30 mouse cellular contexts compared by ENCODE assay signal in the genomic region with DNA sequence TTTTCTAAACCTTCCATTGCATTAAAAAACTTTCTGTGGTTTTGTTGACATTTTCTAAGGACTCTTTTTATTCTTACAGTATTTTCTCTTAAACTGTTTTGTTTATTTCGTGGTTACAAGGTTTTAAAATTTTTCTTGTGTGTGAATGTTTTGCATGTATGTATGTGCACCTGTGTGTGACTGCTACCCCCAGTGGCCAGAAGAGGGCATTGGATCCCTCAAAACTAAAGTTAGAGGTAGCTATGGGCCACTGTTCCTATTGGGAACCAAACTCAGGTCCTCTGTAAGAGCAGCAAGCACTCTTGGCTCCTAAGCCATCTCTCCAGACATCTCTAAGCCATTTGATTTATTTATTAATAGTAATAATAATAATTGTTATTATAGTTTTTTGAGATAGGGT. TPM values are rescaled to one million over a fixed set of nuclear protein-coding genes. Genes with fewer than 3 reads are reported as not detected.
A peak's percentile ranks its signal among the peaks of the same experiment; 100 is the strongest.
DNase-seq lines count a peak whose midpoint lies in the region; TF ChIP-seq lines count a peak whose summit lies in the region.
"Had no signal": no experiment of that assay in that cellular context is flagged by ENCODE, and none has a peak within 500 bp of the region (broad histone marks: within the 10 kb centered on the region; RNA-seq: fewer than 3 reads in every experiment).

No protein-coding gene starts in this region.

- no peak for DNase-seq in heart, adult 2 months
- DNase-seq in heart, postnatal 36 days: no peak
- no peak for DNase-seq in left cerebral cortex, adult 2 months (ENCODE audit: extremely low spot score in 1 of 2, low spot score in 2 of 2)
- no peak for DNase-seq in left cerebral cortex, adult 8-10 months (ENCODE audit: low spot score in 2 of 2)
- DNase-seq in A20 (ENCODE audit: low read depth, low spot score): peak; percentile 54
- DNase-seq in CH12.LX (ENCODE audit: extremely low read depth): no peak
- DNase-seq in adrenal gland, adult 8-10 months: no peak
- no peak for DNase-seq in urinary bladder, postnatal 36 days (ENCODE audit: low spot score in 2 of 2)
- DNase-seq: adrenal gland, postnatal 36 days; cerebellum, adult 18-20 months; cerebellum, postnatal 10 days; gastrocnemius, postnatal 36 days; heart, postnatal 14 days; kidney, adult 11 months; kidney, postnatal 36 days; layer of hippocampus, postnatal 36 days; liver; lung, adult 18-20 months; lung, postnatal 4 days; right cerebral cortex, adult 18-20 months; spleen, adult 18-20 months; thymus, adult 2 months; thymus, postnatal 36 days had no signal

- no peaks in the 10 kb centered on the region; the same call in 1 of the 2 replicates for H3K79me2 ChIP-seq in heart, adult 2 months (replicated peaks; ENCODE audit: control insufficient read depth, insufficient read depth, low read length)
- H3K79me2 ChIP-seq in CH12.LX (replicated peaks; ENCODE audit: control insufficient read depth, extremely low read depth, insufficient read depth, poor library complexity, severe bottlenecking): no peaks in the 10 kb centered on the region

- intact Hi-C loops in heart, adult 2 months (cut with DNase I): no loop called here
- intact Hi-C loops in heart, postnatal 36 days (cut with DNase I): no loop called here
- intact Hi-C loops in left cerebral cortex, adult 2 months (cut with DNase I): no loop called here

- H3K4me2 ChIP-seq in CH12.LX (ENCODE audit: insufficient read depth, low read depth, poor library complexity, severe bottlenecking): no peak overlapping the region
- H3K4me2 ChIP-seq: embryonic facial prominence, embryonic 15.5 days; forebrain, embryonic 12.5 days; kidney, embryonic 15.5 days; midbrain, embryonic 15.5 days; neural tube, embryonic 12.5 days had no signal

- peak; percentile 21 for TF ChIP-seq CTCF in heart, adult 2 months (IDR thresholded peaks at IDR 0.05)
- TF ChIP-seq CTCF in left cerebral cortex, adult 2 months (IDR thresholded peaks at IDR 0.05): peak; percentile 15; the same call in 1 of the 2 replicates
- peak in 1 of 2 experiments; percentile 63; a peak in 3 of 4 replicates for TF ChIP-seq CTCF in CH12.LX (conservative IDR thresholded peaks at IDR 0.05 in 1 of 2, IDR thresholded peaks at IDR 0.05 in 1 of 2; ENCODE audit: low read depth in 2 of 2, low read length in 2 of 2)

- in situ Hi-C loops in CH12.LX (cut with MboI; ENCODE audit: low pct_ligation_motif_present, low pct_unique_long_range_greater_than_20kb, low sequenced_read_pairs): no loop called here

- no peak for TF ChIP-seq POLR2A in heart, adult 2 months (IDR thresholded peaks at IDR 0.05; ENCODE audit: insufficient read depth, low read depth, low read length)
- TF ChIP-seq POLR2A in CH12.LX (IDR thresholded peaks at IDR 0.05; ENCODE audit: low read depth, low read length): no peak

- WGBS in heart, adult 2 months: 87% methylated on average over 1 of the region's 1 CpGs

- peaks cover 3% of the 10 kb centered on the region; the same call in 1 of the 2 replicates for H3K4me1 ChIP-seq in heart, adult 2 months (ENCODE audit: control insufficient read depth, insufficient read depth, low read length)
- H3K4me1 ChIP-seq in CH12.LX (ENCODE audit: control insufficient read depth in 1 of 2, insufficient read depth in 2 of 2): peaks cover 3 to 20% of the 10 kb centered on the region in 2 experiments; a peak in 3 of 4 replicates
- H3K4me1 ChIP-seq: megakaryocyte, embryonic 14.5 days had no signal

- H3K27ac ChIP-seq in heart, adult 2 months: no peak overlapping the region
- H3K27ac ChIP-seq in left cerebral cortex, adult 2 months: no peak overlapping the region
- no peak overlapping the region for H3K27ac ChIP-seq in CH12.LX (ENCODE audit: insufficient read depth, low read depth)
- H3K27ac ChIP-seq: embryonic facial prominence, embryonic 15.5 days; forebrain, embryonic 12.5 days; kidney, embryonic 15.5 days; midbrain, embryonic 15.5 days; neural tube, embryonic 12.5 days had no signal

- dilution Hi-C loops in CH12.LX (cut with MboI; ENCODE audit: extremely low pct_ligation_motif_present, extremely low pct_unique_long_range_greater_than_20kb, low sequenced_read_pairs): no loop called here

- no peak overlapping the region for H3K4me3 ChIP-seq in heart, adult 2 months
- no peak overlapping the region for H3K4me3 ChIP-seq in left cerebral cortex, adult 2 months
- no peak overlapping the region for H3K4me3 ChIP-seq in CH12.LX (replicated peaks in 1 of 3; ENCODE audit: low read depth in 2 of 3, low read length in 2 of 3, poor library complexity in 1 of 3)
- H3K4me3 ChIP-seq: embryonic facial prominence, embryonic 15.5 days; forebrain, embryonic 12.5 days; kidney, embryonic 15.5 days; megakaryocyte, embryonic 14.5 days; midbrain, embryonic 15.5 days; neural tube, embryonic 12.5 days had no signal

- TF ChIP-seq RAD21 in CH12.LX (IDR thresholded peaks at IDR 0.05; ENCODE audit: low read depth, low read length): peak; percentile 61

- TF ChIP-seq EP300 in heart, adult 2 months (IDR thresholded peaks at IDR 0.05; ENCODE audit: insufficient read depth, low read depth, low read length): no peak
- no peak for TF ChIP-seq EP300 in CH12.LX (IDR thresholded peaks at IDR 0.05; ENCODE audit: low read length)

- H3K9ac ChIP-seq in heart, adult 2 months (ENCODE audit: low read depth, low read length): no peak overlapping the region
- H3K9ac ChIP-seq in CH12.LX (ENCODE audit: insufficient read depth, low read depth): no peak overlapping the region
- H3K9ac ChIP-seq: embryonic facial prominence, embryonic 15.5 days; forebrain, embryonic 12.5 days; kidney, embryonic 15.5 days; midbrain, embryonic 15.5 days; neural tube, embryonic 12.5 days had no signal

- no peaks in the 10 kb centered on the region for H3K36me3 ChIP-seq in heart, adult 2 months (ENCODE audit: control insufficient read depth, insufficient read depth, low read length)
- H3K36me3 ChIP-seq in CH12.LX (replicated peaks in 1 of 2; ENCODE audit: control insufficient read depth in 1 of 2, insufficient read depth in 1 of 2, low read length in 1 of 2): no peaks in the 10 kb centered on the region
- H3K36me3 ChIP-seq: embryonic facial prominence, embryonic 15.5 days; kidney, embryonic 15.5 days; midbrain, embryonic 15.5 days had no signal

- H3K9me3 ChIP-seq in CH12.LX (replicated peaks; ENCODE audit: low read length): no peaks in the 10 kb centered on the region
- H3K9me3 ChIP-seq: embryonic facial prominence, embryonic 15.5 days; kidney, embryonic 15.5 days; midbrain, embryonic 15.5 days had no signal

- H3K27me3 ChIP-seq in heart, adult 2 months (ENCODE audit: control insufficient read depth, insufficient read depth, low read length): no peaks in the 10 kb centered on the region
- H3K27me3 ChIP-seq in CH12.LX (replicated peaks): no peaks in the 10 kb centered on the region
- H3K27me3 ChIP-seq: embryonic facial prominence, embryonic 15.5 days; forebrain, embryonic 12.5 days; kidney, embryonic 15.5 days; midbrain, embryonic 15.5 days; neural tube, embryonic 12.5 days; Patski had no signal

TF ChIP-seq in CH12.LX, 34 proteins besides CTCF, POLR2A, EP300 and RAD21:
- peak; percentile 69 for TF ChIP-seq SMC3 (IDR thresholded peaks at IDR 0.05; ENCODE audit: low read depth, low read length)
- no peak for TF ChIP-seq RCOR1 (conservative IDR thresholded peaks at IDR 0.05; ENCODE audit: low read depth, low read length)

RNA-seq across cellular contexts. Expression of gene Rab30, which starts 40.0 kb away (rescaled TPM):
- 10 to 100 TPM; 10.8 to 22.5 TPM for total RNA-seq in heart, adult 2 months (2021)
- polyA plus RNA-seq in heart, adult 2 months (2012; rRNA removed): 2.8 and 6.9 TPM in 2 replicates
- total RNA-seq in heart, postnatal 36 days (2021): 10 to 100 TPM in 1 of 2 experiments, 1 to 10 TPM in 1; 8.8 to 24.1 TPM
- total RNA-seq in left cerebral cortex, adult 2 months (2021): 10 to 100 TPM; 38.7 to 43.6 TPM
- 10 to 100 TPM; 42.1 to 51.0 (median 47.8) TPM for total RNA-seq in left cerebral cortex, adult 8-10 months (2022)
- 39.1 and 48.5 TPM in 2 replicates for total RNA-seq in CH12.LX (2012; rRNA removed)
- total RNA-seq in CH12.LX (2014; rRNA removed): 99.7 and 105 TPM in 2 replicates
- polyA plus RNA-seq in CH12.LX (2012; ENCODE audit: insufficient read length, low read depth): 66.2 and 68.5 TPM in 2 replicates
- 1 to 10 TPM; 4.6 to 8.5 (median 6.4) TPM for total RNA-seq in adrenal gland, adult 8-10 months (2022)
